Mouse (Mus musculus) ovary, adult 10 weeks (tissue): ENCODE data around the gene Nsmce4a. TPM values are rescaled to one million over a fixed set of nuclear protein-coding genes. Genes with fewer than 3 reads are reported as not detected.

Experiments
- polyA plus RNA-seq: library from polyadenylated mRNA; stranded (reverse); fragments of 350-450 nt; fragmentation: Illumina TruSeq; extraction: RNeasy Lipid Tissue Mini Kit (QIAGEN cat#74804); gene quantifications from one replicate; pipeline ENCODE4 v1.2.3, GENCODE M21; 2014

Nsmce4a gene
- polyA plus RNA-seq = 333 TPM

GRCm38 (mm10) chr7:130572821-130573220 lies at the start of gene Nsmce4a:
Nsmce4a (minus strand) TSS chr7:130573118.

GRCm38 (mm10) chr7:130577388-130578003 lies 4.6 kb upstream of the Nsmce4a start, which contains the start of gene Tacc2:
Tacc2 (plus strand) TSS chr7:130577438.

GRCm38 (mm10) chr7:130520049-130520425 lies 52.9 kb downstream of the Nsmce4a start, which contains the start of gene Ate1:
Ate1 (minus strand) TSS chr7:130520369.

Other genes with a start within 250 kb of the Nsmce4a start
- gene Ate1, start 52.7 kb downstream of the Nsmce4a start, polyA plus RNA-seq = 76.9 TPM
- gene Tacc2, start 4.3 kb upstream of the Nsmce4a start, polyA plus RNA-seq = 14.7 TPM
- gene Btbd16, start 201.0 kb upstream of the Nsmce4a start, polyA plus RNA-seq = 0.83 TPM